Mouse (Mus musculus): Measurements from ENCODE around the gene Inka2.

Inka2 gene

DNA sequence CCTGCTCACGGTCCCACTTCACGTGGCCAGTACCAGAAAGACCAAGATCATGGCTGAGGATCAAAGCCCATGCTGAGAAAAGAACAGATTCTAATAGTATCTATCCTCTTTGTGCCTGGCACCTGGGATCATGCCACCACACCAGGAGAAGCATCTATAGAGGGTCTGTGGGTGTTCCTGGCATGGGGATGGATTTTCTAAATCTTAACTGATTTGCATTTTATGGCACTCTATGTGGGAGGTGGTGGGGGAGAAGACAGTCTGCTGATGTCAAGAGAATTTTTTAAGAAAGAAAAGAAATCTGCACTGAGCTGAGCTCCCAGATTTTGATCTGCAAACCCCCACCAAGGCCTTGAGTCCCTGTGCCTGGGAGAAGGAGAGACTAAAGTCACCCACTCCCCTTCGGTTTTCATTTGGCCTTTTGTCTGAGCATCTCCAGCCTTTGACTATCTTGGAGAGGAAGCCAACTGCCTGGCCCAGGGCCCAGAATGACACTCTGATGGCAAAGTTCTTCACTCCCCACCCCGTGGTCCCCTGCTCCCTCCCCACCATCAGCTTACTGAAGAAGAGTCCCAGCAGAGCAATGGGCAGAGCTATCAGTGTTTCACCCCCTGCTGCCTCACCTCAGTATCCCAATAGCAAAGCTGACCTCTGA, 2.1 kb downstream of the Inka2 start:
- DNase-seq (ENCODE audit: low read depth, low spot score), result no peak
- H3K36me3 ChIP-seq (ENCODE audit: control insufficient read depth, insufficient read depth, low read length, poor library complexity, severe bottlenecking), result no peaks in the 10 kb centered on the region
- H3K27me3 ChIP-seq (ENCODE audit: control insufficient read depth, insufficient read depth, low read length, poor library complexity, severe bottlenecking), result no peaks in the 10 kb centered on the region

DNA sequence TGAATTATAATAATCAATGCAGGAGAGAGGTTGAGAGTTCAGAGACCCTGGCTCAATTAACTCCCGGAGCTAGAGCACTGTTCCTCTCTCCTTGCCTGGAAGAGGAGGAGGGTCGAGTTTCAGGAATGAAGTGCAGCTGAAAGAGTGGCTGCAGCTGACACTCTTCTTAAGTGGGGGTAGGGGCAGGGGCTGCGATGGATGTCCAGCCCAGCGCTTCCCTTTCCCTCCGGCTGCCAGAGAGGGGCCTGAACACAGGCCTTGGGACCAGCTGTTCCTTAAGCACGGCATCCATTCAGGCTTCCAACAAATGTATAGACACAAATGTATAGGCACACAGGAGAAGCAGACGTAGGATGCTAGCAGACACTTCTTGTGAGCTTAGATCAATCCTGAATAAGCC, 3.2 kb downstream of the Inka2 start:
- no peak for DNase-seq (ENCODE audit: low read depth, low spot score)
- H3K27me3 ChIP-seq (ENCODE audit: control insufficient read depth, insufficient read depth, low read length, poor library complexity, severe bottlenecking), result no peaks in the 10 kb centered on the region
- H3K36me3 ChIP-seq (ENCODE audit: control insufficient read depth, insufficient read depth, low read length, poor library complexity, severe bottlenecking), result no peaks in the 10 kb centered on the region

GRCm38 (mm10) chr3:105710246-105710645, 5.8 kb downstream of the Inka2 start:
- DNase-seq (ENCODE audit: low read depth, low spot score), result no peak
- Histone ChIP-seq H3K27me3 (ENCODE audit: control insufficient read depth, insufficient read depth, low read length, poor library complexity, severe bottlenecking) (no peaks in the 10 kb centered on the region), H3K36me3 (ENCODE audit: control insufficient read depth, insufficient read depth, low read length, poor library complexity, severe bottlenecking) (no peaks in the 10 kb centered on the region)

GRCm38 (mm10) chr3:105711741-105712140, 7.3 kb downstream of the Inka2 start:
- DNase-seq (ENCODE audit: low read depth, low spot score), result no peak
- Histone ChIP-seq H3K36me3 (ENCODE audit: control insufficient read depth, insufficient read depth, low read length, poor library complexity, severe bottlenecking) (no peaks in the 10 kb centered on the region), H3K27me3 (ENCODE audit: control insufficient read depth, insufficient read depth, low read length, poor library complexity, severe bottlenecking) (no peaks in the 10 kb centered on the region)

- no peaks in the 10 kb centered on the region for H3K36me3 ChIP-seq (ENCODE audit: control insufficient read depth, insufficient read depth, low read length, poor library complexity, severe bottlenecking)
- H3K27me3 ChIP-seq (ENCODE audit: control insufficient read depth, insufficient read depth, low read length, poor library complexity, severe bottlenecking), result no peaks in the 10 kb centered on the region
- no peak for DNase-seq (ENCODE audit: low read depth, low spot score)
Measured at GRCm38 (mm10) chr3:105712827-105713226, 8.4 kb downstream of the Inka2 start.

- H3K36me3 ChIP-seq (ENCODE audit: control insufficient read depth, insufficient read depth, low read length, poor library complexity, severe bottlenecking), result no peaks in the 10 kb centered on the region
- DNase-seq (ENCODE audit: low read depth, low spot score), result no peak
- H3K27me3 ChIP-seq (ENCODE audit: control insufficient read depth, insufficient read depth, low read length, poor library complexity, severe bottlenecking), result no peaks in the 10 kb centered on the region
Measured at GRCm38 (mm10) chr3:105714091-105714819, 9.9 kb downstream of the Inka2 start.

GRCm38 (mm10) chr3:105714820-105715167, 10.4 kb downstream of the Inka2 start:
- Histone ChIP-seq H3K36me3 (ENCODE audit: control insufficient read depth, insufficient read depth, low read length, poor library complexity, severe bottlenecking) (no peaks in the 10 kb centered on the region), H3K27me3 (ENCODE audit: control insufficient read depth, insufficient read depth, low read length, poor library complexity, severe bottlenecking) (no peaks in the 10 kb centered on the region)
- DNase-seq (ENCODE audit: low read depth, low spot score), result no peak

- DNase-seq (ENCODE audit: low read depth, low spot score), result no peak
- H3K27me3 ChIP-seq (ENCODE audit: control insufficient read depth, insufficient read depth, low read length, poor library complexity, severe bottlenecking), result no peaks in the 10 kb centered on the region
- H3K36me3 ChIP-seq (ENCODE audit: control insufficient read depth, insufficient read depth, low read length, poor library complexity, severe bottlenecking), result no peaks in the 10 kb centered on the region
Measured at GRCm38 (mm10) chr3:105716353-105717000, 12.1 kb downstream of the Inka2 start.

DNA sequence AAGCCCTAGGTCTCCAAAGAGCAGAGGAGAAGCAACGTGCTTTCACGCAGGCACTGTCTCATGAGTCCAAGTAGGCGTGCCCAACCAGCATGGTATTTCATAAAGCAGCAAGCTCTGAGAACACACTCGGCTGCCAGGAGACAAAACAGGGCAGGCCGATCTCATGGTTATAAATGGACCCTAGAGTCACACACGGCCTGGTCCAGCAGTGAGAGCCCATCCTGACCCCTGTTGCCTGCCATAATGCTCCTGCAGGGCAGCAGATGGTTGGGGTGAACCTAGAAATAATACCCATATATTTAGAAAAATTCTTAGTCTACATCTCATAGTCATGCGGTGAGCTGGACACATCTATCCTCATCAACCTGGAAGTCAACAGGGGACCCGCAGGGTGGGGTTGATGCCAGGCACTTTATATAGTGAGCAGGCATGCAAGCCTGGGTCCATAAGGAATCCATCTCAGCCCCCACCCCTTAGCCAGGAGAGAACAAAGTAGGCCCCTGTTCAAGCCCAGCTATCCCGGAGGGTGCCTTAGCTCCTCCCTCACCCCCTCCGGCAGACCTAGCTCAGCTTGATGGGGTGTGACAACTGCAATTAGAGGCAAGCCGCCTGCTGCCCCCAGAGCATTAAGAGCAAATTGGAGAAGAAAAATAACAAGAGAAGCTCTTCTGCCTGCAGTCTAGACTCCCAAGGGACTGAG, 13.6 kb downstream of the Inka2 start:
- no peaks in the 10 kb centered on the region for H3K27me3 ChIP-seq (ENCODE audit: control insufficient read depth, insufficient read depth, low read length, poor library complexity, severe bottlenecking)
- H3K36me3 ChIP-seq (ENCODE audit: control insufficient read depth, insufficient read depth, low read length, poor library complexity, severe bottlenecking), result no peaks in the 10 kb centered on the region
- no peak for DNase-seq (ENCODE audit: low read depth, low spot score)

DNA sequence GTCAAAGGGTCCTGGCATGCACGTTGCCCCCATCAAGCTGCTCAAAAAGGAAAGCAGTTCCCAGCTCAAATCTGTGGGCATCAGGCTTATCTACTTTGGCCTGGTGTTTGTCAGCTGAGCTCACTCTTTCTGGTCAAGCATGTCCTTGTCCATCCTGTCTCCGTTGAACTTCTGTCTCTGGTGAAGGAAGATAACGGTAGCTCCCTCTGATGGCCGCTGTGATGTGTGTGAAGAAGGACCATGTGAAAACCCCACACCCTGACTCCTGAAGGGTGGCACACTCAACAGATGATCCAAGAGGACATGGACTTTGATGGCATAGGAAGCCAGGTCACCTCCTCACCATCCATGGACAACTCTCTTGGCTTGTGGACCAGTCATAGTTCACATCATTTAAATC, 14.3 kb downstream of the Inka2 start:
- DNase-seq (ENCODE audit: low read depth, low spot score), result no peak
- no peaks in the 10 kb centered on the region for H3K27me3 ChIP-seq (ENCODE audit: control insufficient read depth, insufficient read depth, low read length, poor library complexity, severe bottlenecking)
- no peaks in the 10 kb centered on the region for H3K36me3 ChIP-seq (ENCODE audit: control insufficient read depth, insufficient read depth, low read length, poor library complexity, severe bottlenecking)

DNA sequence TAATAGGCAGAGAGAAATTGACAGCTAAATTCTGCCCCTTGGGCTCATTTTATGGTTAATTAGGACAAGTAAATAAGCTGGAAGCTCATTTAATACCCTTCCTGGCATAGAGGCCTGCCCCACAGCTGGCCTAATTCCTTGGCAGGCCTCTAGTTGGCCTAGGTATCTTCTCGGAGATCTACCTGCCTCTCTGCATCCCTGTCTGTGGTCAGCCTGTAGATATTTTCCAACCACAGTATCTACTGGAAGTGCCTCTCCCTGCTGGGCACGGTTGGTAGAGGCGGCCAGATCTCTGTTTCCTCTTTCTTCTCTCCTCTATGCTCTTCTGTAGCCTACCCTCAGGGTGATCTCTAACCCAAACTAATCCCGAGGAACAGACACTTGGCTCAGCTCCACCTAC, 15.6 kb downstream of the Inka2 start:
- 0 out of 2 replicates have a peak, but pooled peaks cover under 1% of the 10 kb centered on the region for H3K36me3 ChIP-seq (ENCODE audit: control insufficient read depth, insufficient read depth, low read length, poor library complexity, severe bottlenecking)
- DNase-seq (ENCODE audit: low read depth, low spot score), result no peak
- H3K27me3 ChIP-seq (ENCODE audit: control insufficient read depth, insufficient read depth, low read length, poor library complexity, severe bottlenecking), result no peaks in the 10 kb centered on the region

DNA sequence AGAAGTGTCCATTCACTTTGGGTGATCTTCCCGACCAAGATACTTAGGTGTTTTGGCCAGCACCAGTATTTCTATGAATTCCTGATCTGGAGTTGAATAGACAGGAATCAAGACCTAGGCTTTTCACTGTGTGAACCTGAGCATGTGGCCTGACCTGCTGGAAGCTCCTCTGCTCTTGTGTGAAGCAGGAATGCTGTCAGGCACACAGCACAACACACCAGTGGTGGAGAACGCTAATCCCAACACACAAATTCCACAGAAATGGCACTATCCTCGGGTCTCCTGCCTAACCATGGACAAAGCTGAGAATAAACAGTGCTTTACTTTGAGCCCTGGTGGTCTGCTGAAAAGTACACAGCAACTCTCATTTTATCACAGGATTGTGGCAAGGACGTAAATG, 16.1 kb downstream of the Inka2 start:
- H3K36me3 ChIP-seq (ENCODE audit: control insufficient read depth, insufficient read depth, low read length, poor library complexity, severe bottlenecking), result 0 out of 2 replicates have a peak, but pooled peaks cover 2% of the 10 kb centered on the region
- DNase-seq (ENCODE audit: low read depth, low spot score), result no peak
- H3K27me3 ChIP-seq (ENCODE audit: control insufficient read depth, insufficient read depth, low read length, poor library complexity, severe bottlenecking), result no peaks in the 10 kb centered on the region

GRCm38 (mm10) chr3:105721681-105722201, 17.3 kb downstream of the Inka2 start:
- Histone ChIP-seq H3K27me3 (ENCODE audit: control insufficient read depth, insufficient read depth, low read length, poor library complexity, severe bottlenecking) (no peaks in the 10 kb centered on the region), H3K36me3 (ENCODE audit: control insufficient read depth, insufficient read depth, low read length, poor library complexity, severe bottlenecking) (0 out of 2 replicates have a peak, but pooled peaks cover 2% of the 10 kb centered on the region)
- peak; percentile 56 for DNase-seq (ENCODE audit: low read depth, low spot score)

GRCm38 (mm10) chr3:105722510-105722909, 18.1 kb downstream of the Inka2 start:
- Histone ChIP-seq H3K27me3 (ENCODE audit: control insufficient read depth, insufficient read depth, low read length, poor library complexity, severe bottlenecking) (no peaks in the 10 kb centered on the region), H3K36me3 (ENCODE audit: control insufficient read depth, insufficient read depth, low read length, poor library complexity, severe bottlenecking) (0 out of 2 replicates have a peak, but pooled peaks cover 3% of the 10 kb centered on the region)
- DNase-seq (ENCODE audit: low read depth, low spot score), result no peak

Data from splenic B cell, adult 2 months (primary cell).